Mouse (Mus musculus): ENCODE results near the gene Kpna7. TPM values are rescaled to one million over a fixed set of nuclear protein-coding genes. Genes with fewer than 3 reads are reported as not detected.

Kpna7 gene
- polyA plus RNA-seq, 1 experiment from 2014 or later: not detected

DNA sequence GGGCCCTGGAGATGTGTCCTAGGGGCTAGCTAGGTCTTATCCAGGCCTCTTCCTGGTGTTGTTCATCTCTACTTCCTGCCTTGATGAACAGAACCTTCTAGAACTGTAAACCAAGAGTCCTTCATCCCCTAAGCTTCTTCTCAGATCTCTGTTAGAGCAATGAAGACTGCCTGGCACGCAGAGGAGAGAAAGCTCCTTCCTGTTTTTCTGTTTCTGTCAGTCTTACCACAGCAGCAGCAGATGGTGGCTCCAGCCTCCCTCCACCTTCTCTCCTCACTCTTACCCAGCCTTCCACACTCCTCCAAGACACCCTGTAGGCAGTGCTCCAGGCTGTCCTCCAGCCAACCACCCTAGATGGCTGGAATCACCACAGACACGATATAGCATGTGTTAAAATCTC, 146.5 kb downstream of the Kpna7 start:
- WGBS: 89% methylated on average over 2 of the region's 2 CpGs
- peaks cover 51% of the 10 kb centered on the region for H3K4me1 ChIP-seq

More for the DNA sequence above, 146.5 kb downstream of the Kpna7 start:
- H3K9me3 ChIP-seq (replicated peaks): no peaks in the 10 kb centered on the region
- ATAC-seq (ENCODE audit: low FRiP score): no peak
- H3K4me2 ChIP-seq: no peak overlapping the region
- H3K4me3 ChIP-seq (replicated peaks): no peak overlapping the region
- H3K27me3 ChIP-seq (replicated peaks): no peaks in the 10 kb centered on the region
- no peak overlapping the region for H3K27ac ChIP-seq (replicated peaks)
- no peaks in the 10 kb centered on the region for H3K36me3 ChIP-seq
- H3K9ac ChIP-seq (replicated peaks): no peak overlapping the region

Other genes with a start within 250 kb of the Kpna7 start
- gene Smurf1, start 118.2 kb downstream of the Kpna7 start, polyA plus RNA-seq (2015; fragmentation: Nextera tagmentation; extraction: Ambion mirVana): 22.4 and 23.7 TPM in 2 replicates
- not detected in 2 replicates for gene Gm4871, start 51.3 kb downstream of the Kpna7 start, polyA plus RNA-seq (2015; fragmentation: Nextera tagmentation; extraction: Ambion mirVana)
- gene 1700018F24Rik, start 41.0 kb downstream of the Kpna7 start, polyA plus RNA-seq (2015; fragmentation: Nextera tagmentation; extraction: Ambion mirVana): not detected in 2 replicates
- 218 and 232 TPM in 2 replicates for gene Arpc1a, start 200 bp downstream of the Kpna7 start, polyA plus RNA-seq (2015; fragmentation: Nextera tagmentation; extraction: Ambion mirVana)
- 82.4 and 204 TPM in 2 replicates for gene Arpc1b, start 30.2 kb upstream of the Kpna7 start, polyA plus RNA-seq (2015; fragmentation: Nextera tagmentation; extraction: Ambion mirVana)
- 97.0 and 115 TPM in 2 replicates for gene Pdap1, start 56.2 kb upstream of the Kpna7 start, polyA plus RNA-seq (2015; fragmentation: Nextera tagmentation; extraction: Ambion mirVana)
- gene Bud31, start 56.3 kb upstream of the Kpna7 start, polyA plus RNA-seq (2015; fragmentation: Nextera tagmentation; extraction: Ambion mirVana): 183 and 184 TPM in 2 replicates
- 18.8 and 21.2 TPM in 2 replicates for gene Ptcd1, start 83.1 kb upstream of the Kpna7 start, polyA plus RNA-seq (2015; fragmentation: Nextera tagmentation; extraction: Ambion mirVana)
- 49.7 and 50.3 TPM in 2 replicates for gene Cpsf4, start 83.2 kb upstream of the Kpna7 start, polyA plus RNA-seq (2015; fragmentation: Nextera tagmentation; extraction: Ambion mirVana)
- gene Atp5j2, start 108.0 kb upstream of the Kpna7 start, polyA plus RNA-seq (2015; fragmentation: Nextera tagmentation; extraction: Ambion mirVana): 724 and 793 TPM in 2 replicates
- 12.8 and 14.4 TPM in 2 replicates for gene Zkscan14, start 117.8 kb upstream of the Kpna7 start, polyA plus RNA-seq (2015; fragmentation: Nextera tagmentation; extraction: Ambion mirVana)
- gene Zkscan5, start 120.5 kb upstream of the Kpna7 start, polyA plus RNA-seq (2015; fragmentation: Nextera tagmentation; extraction: Ambion mirVana): 12.5 and 12.9 TPM in 2 replicates
- gene Zfp655, start 147.7 kb upstream of the Kpna7 start, polyA plus RNA-seq (2015; fragmentation: Nextera tagmentation; extraction: Ambion mirVana): 28.1 and 29.8 TPM in 2 replicates
- gene Zscan25, start 196.5 kb upstream of the Kpna7 start, polyA plus RNA-seq (2015; fragmentation: Nextera tagmentation; extraction: Ambion mirVana): 0.55 and 0.57 TPM in 2 replicates

All from neural tube, embryonic 15.5 days (tissue).